Mouse (Mus musculus) naive thymus-derived CD4-positive, alpha-beta T cell, adult 2 months (primary cell): Measurements from ENCODE around the gene Gm21954.
A peak's percentile ranks its signal among the peaks of the same experiment; 100 is the strongest.

ENCODE experiments used
- DNase-seq: peaks from one replicate; pipeline ENCODE4 v3.0.0-alpha.2; 2011; ENCODE audit warnings: low read depth

Gm21954 gene

GRCm38 (mm10) chr3:55462904-55463668 lies 8.9 kb downstream of the Gm21954 start:
- no peak for DNase-seq

GRCm38 (mm10) chr3:55461685-55462655 lies 10.0 kb downstream of the Gm21954 start:
- DNase-seq = peak; percentile 30

GRCm38 (mm10) chr3:55461092-55461491 lies 10.9 kb downstream of the Gm21954 start:
- no peak for DNase-seq

- DNase-seq = no peak
Observed at GRCm38 (mm10) chr3:55452464-55452863, 19.5 kb downstream of the Gm21954 start.

GRCm38 (mm10) chr3:55451877-55452276 lies 20.1 kb downstream of the Gm21954 start:
- DNase-seq = no peak

- no peak for DNase-seq
Observed at GRCm38 (mm10) chr3:55451035-55451434, 21.0 kb downstream of the Gm21954 start.

- no peak for DNase-seq
Observed at GRCm38 (mm10) chr3:55449148-55449547, 22.9 kb downstream of the Gm21954 start.

- no peak for DNase-seq
Observed at GRCm38 (mm10) chr3:55447486-55448460, 24.2 kb downstream of the Gm21954 start.

- DNase-seq = no peak
Observed at GRCm38 (mm10) chr3:55446681-55447080, 25.3 kb downstream of the Gm21954 start.

GRCm38 (mm10) chr3:55443725-55444124 lies 28.3 kb downstream of the Gm21954 start:
- no peak for DNase-seq

- no peak for DNase-seq
Observed at GRCm38 (mm10) chr3:55443271-55443670, 28.7 kb downstream of the Gm21954 start.

GRCm38 (mm10) chr3:55442012-55442645 lies 29.9 kb downstream of the Gm21954 start:
- DNase-seq = no peak

- no peak for DNase-seq
Observed at GRCm38 (mm10) chr3:55440342-55440741, 31.7 kb downstream of the Gm21954 start.

- peak; percentile 32 for DNase-seq
Observed at GRCm38 (mm10) chr3:55438824-55439446, 33.1 kb downstream of the Gm21954 start.

- no peak for DNase-seq
Observed at GRCm38 (mm10) chr3:55434276-55434675, 37.7 kb downstream of the Gm21954 start.

- DNase-seq = no peak
Observed at GRCm38 (mm10) chr3:55431223-55431622, 40.8 kb downstream of the Gm21954 start.

GRCm38 (mm10) chr3:55430022-55430549 lies 41.9 kb downstream of the Gm21954 start:
- DNase-seq = no peak

- DNase-seq = no peak
Observed at GRCm38 (mm10) chr3:55423640-55424397, 48.2 kb downstream of the Gm21954 start.

- no peak for DNase-seq
Observed at GRCm38 (mm10) chr3:55420436-55421083, 51.5 kb downstream of the Gm21954 start.
